Mouse (Mus musculus) heart, postnatal 4 days (tissue): Measurements from ENCODE around the gene Onecut3. TPM values are rescaled to one million over a fixed set of nuclear protein-coding genes. Genes with fewer than 3 reads are reported as not detected.

Source experiments
- DNase-seq: peaks from one replicate; pipeline ENCODE4 v3.0.0; 2021
- total RNA-seq, 2 experiments: library from RNA; stranded (reverse); gene quantifications; 2 replicates each; pipeline ENCODE4 v1.2.3; 2021

The Onecut3 gene
- total RNA-seq, 2 experiments from 2014 or later, result 0.05 TPM; not detected in 1

- peak; percentile 88 for DNase-seq
Measured at GRCm38 (mm10) chr10:80557346-80557965, 62.8 kb downstream of the Onecut3 start.

- DNase-seq, result no peak
Measured at GRCm38 (mm10) chr10:80559431-80559830, 64.8 kb downstream of the Onecut3 start.

- DNase-seq, result no peak
Measured at GRCm38 (mm10) chr10:80560621-80561020, 66.0 kb downstream of the Onecut3 start.

- DNase-seq, result peak; percentile 93
Measured at GRCm38 (mm10) chr10:80561116-80561944, 66.7 kb downstream of the Onecut3 start, which contains the start of gene Rexo1. Gene Rexo1, minus strand, starts transcription at chr10:80561560.

- DNase-seq, result peak; percentile 92
Measured at GRCm38 (mm10) chr10:80566375-80567092, 71.9 kb downstream of the Onecut3 start.

Other genes starting within 250 kb of the Onecut3 start
- gene Ndufs7, start 245.7 kb upstream of the Onecut3 start, total RNA-seq, result 100 to 1,000 TPM; 480 to 520 TPM
- gene Gamt, start 233.8 kb upstream of the Onecut3 start, total RNA-seq, result 10 to 100 TPM; 18.5 to 23.4 TPM
- 100 to 1,000 TPM; 131 to 140 TPM for gene Dazap1, start 233.3 kb upstream of the Onecut3 start, total RNA-seq
- gene Rps15, start 202.4 kb upstream of the Onecut3 start, total RNA-seq, result 1,000 to 10,000 TPM in 1 of 2 experiments, 100 to 1,000 TPM in 1; 949 to 1,003 TPM
- 1 to 10 TPM; 6.0 to 6.2 TPM for gene Apc2, start 198.9 kb upstream of the Onecut3 start, total RNA-seq
- 10 to 100 TPM; 16.9 TPM for gene 2310011J03Rik, start 174.3 kb upstream of the Onecut3 start, total RNA-seq
- gene Pcsk4, start 165.3 kb upstream of the Onecut3 start, total RNA-seq, result 1 to 10 TPM; 1.3 to 2.0 TPM
- 1 to 10 TPM; 1.6 to 1.8 TPM for gene Reep6, start 164.9 kb upstream of the Onecut3 start, total RNA-seq
- 10 to 100 TPM; 32.8 to 34.2 TPM for gene Adamtsl5, start 146.4 kb upstream of the Onecut3 start, total RNA-seq
- not detected for gene Plk5, start 138.4 kb upstream of the Onecut3 start, total RNA-seq
- gene Mex3d, start 107.2 kb upstream of the Onecut3 start, total RNA-seq, result 10 to 100 TPM; 20.2 to 22.2 TPM
- gene Mbd3, start 95.3 kb upstream of the Onecut3 start, total RNA-seq, result 100 to 1,000 TPM; 137 to 140 TPM
- gene Uqcr11, start 88.0 kb upstream of the Onecut3 start, total RNA-seq, result 1,000 to 10,000 TPM; 1,257 to 1,372 TPM
- gene Tcf3, start 61.2 kb upstream of the Onecut3 start, total RNA-seq, result 10 to 100 TPM; 58.6 to 60.1 TPM
- not detected for gene Atp8b3, start 44.3 kb downstream of the Onecut3 start, total RNA-seq
- gene Rexo1, start 66.7 kb downstream of the Onecut3 start, total RNA-seq, result 10 to 100 TPM; 22.4 to 26.2 TPM
- gene Klf16, start 82.5 kb downstream of the Onecut3 start, total RNA-seq, result 10 to 100 TPM in 1 of 2 experiments, 1 to 10 TPM in 1; 9.6 to 10.4 TPM
- gene Abhd17a, start 95.5 kb downstream of the Onecut3 start, total RNA-seq, result 10 to 100 TPM; 93.6 to 95.0 TPM
- gene Scamp4, start 108.0 kb downstream of the Onecut3 start, total RNA-seq, result 10 to 100 TPM; 27.0 to 30.4 TPM
- gene Adat3, start 108.0 kb downstream of the Onecut3 start, total RNA-seq, result 1 to 10 TPM; 2.6 to 2.9 TPM
- 1 to 10 TPM in 1 of 2 experiments, under 1 TPM in 1; 0.79 to 1.2 TPM for gene Gm49322, start 111.2 kb downstream of the Onecut3 start, total RNA-seq
- 100 to 1,000 TPM; 142 to 162 TPM for gene Csnk1g2, start 128.0 kb downstream of the Onecut3 start, total RNA-seq
- gene Btbd2, start 162.2 kb downstream of the Onecut3 start, total RNA-seq, result 10 to 100 TPM; 42.2 to 42.4 TPM
- 100 to 1,000 TPM; 105 TPM for gene Mknk2, start 183.3 kb downstream of the Onecut3 start, total RNA-seq
- gene Mob3a, start 207.1 kb downstream of the Onecut3 start, total RNA-seq, result 10 to 100 TPM; 12.5 to 13.0 TPM
- gene Izumo4, start 207.3 kb downstream of the Onecut3 start, total RNA-seq, result 1 to 10 TPM; 3.2 to 4.6 TPM
- gene Ap3d1, start 247.4 kb downstream of the Onecut3 start, total RNA-seq, result 10 to 100 TPM; 47.8 to 53.8 TPM